Mouse (Mus musculus) urinary bladder, postnatal 14 days (tissue): Measurements from ENCODE around the gene Zfp287.
"Not testable (repeated sequence)": the region's sequence is repeated elsewhere in the genome, so short reads cannot be mapped to it uniquely, and the experiment has no call there.

Experiments
- DNase-seq: peaks from one replicate; pipeline ENCODE4 v3.0.0; 2021; ENCODE audit warnings: low spot score

The Zfp287 gene

GRCm38 (mm10) chr11:62731311-62732021 lies at the start of gene Zfp287:
TSS of gene Zfp287 (minus strand) at chr11:62731905.
- DNase-seq, result peak; percentile 85

- DNase-seq, result no peak
Observed at GRCm38 (mm10) chr11:62776510-62776909, 44.8 kb upstream of the Zfp287 start.

- no peak for DNase-seq
Observed at GRCm38 (mm10) chr11:62760755-62761457, 29.2 kb upstream of the Zfp287 start.

- DNase-seq, result no peak
Observed at GRCm38 (mm10) chr11:62758491-62758890, 26.8 kb upstream of the Zfp287 start.

- DNase-seq, result no peak
Observed at GRCm38 (mm10) chr11:62757906-62758305, 26.2 kb upstream of the Zfp287 start.

GRCm38 (mm10) chr11:62757143-62757507 lies 25.4 kb upstream of the Zfp287 start:
- DNase-seq, result no peak

GRCm38 (mm10) chr11:62756456-62757142 lies 24.9 kb upstream of the Zfp287 start:
- peak; percentile 98 for DNase-seq

- DNase-seq, result no peak
Observed at GRCm38 (mm10) chr11:62752780-62753179, 21.1 kb upstream of the Zfp287 start, which contains the start of gene Gm10428. TSS of gene Gm10428 (plus strand) at chr11:62753100.

GRCm38 (mm10) chr11:62752191-62752590 lies 20.5 kb upstream of the Zfp287 start:
- no peak for DNase-seq

GRCm38 (mm10) chr11:62749445-62749844 lies 17.7 kb upstream of the Zfp287 start:
- not testable (repeated sequence) for DNase-seq

- no peak for DNase-seq
Observed at GRCm38 (mm10) chr11:62748062-62748461, 16.4 kb upstream of the Zfp287 start.

- DNase-seq, result no peak
Observed at GRCm38 (mm10) chr11:62747227-62747626, 15.5 kb upstream of the Zfp287 start.

GRCm38 (mm10) chr11:62746001-62746533 lies 14.4 kb upstream of the Zfp287 start:
- peak; percentile 65 for DNase-seq

- DNase-seq, result peak; percentile 70
Observed at GRCm38 (mm10) chr11:62744103-62744502, 12.4 kb upstream of the Zfp287 start.

GRCm38 (mm10) chr11:62742261-62742957 lies 10.7 kb upstream of the Zfp287 start:
- DNase-seq, result no peak

GRCm38 (mm10) chr11:62741186-62741585 lies 9.5 kb upstream of the Zfp287 start:
- no peak for DNase-seq

- DNase-seq, result no peak
Observed at GRCm38 (mm10) chr11:62732665-62733064, 960 bp upstream of the Zfp287 start.

- no peak for DNase-seq
Observed at GRCm38 (mm10) chr11:62732022-62732387, 300 bp upstream of the Zfp287 start.

- DNase-seq, result no peak
Observed at GRCm38 (mm10) chr11:62728276-62728675, 3.4 kb downstream of the Zfp287 start.

- no peak for DNase-seq
Observed at GRCm38 (mm10) chr11:62710657-62711056, 21.0 kb downstream of the Zfp287 start.

- no peak for DNase-seq
Observed at GRCm38 (mm10) chr11:62708252-62708651, 23.5 kb downstream of the Zfp287 start.

- no peak for DNase-seq
Observed at GRCm38 (mm10) chr11:62706141-62706540, 25.6 kb downstream of the Zfp287 start.
